Mouse (Mus musculus) CH12.LX (cell line): Measurements from ENCODE around the gene Olfr1513. TPM values are rescaled to one million over a fixed set of nuclear protein-coding genes. Genes with fewer than 3 reads are reported as not detected.
"Not testable (repeated sequence)": the region's sequence is repeated elsewhere in the genome, so short reads cannot be mapped to it uniquely, and the experiment has no call there.

Experiments used
- DNase-seq: peaks from one replicate; pipeline ENCODE4 v3.0.0-alpha.2; 2013; ENCODE audit errors: extremely low read depth
- H3K27ac ChIP-seq: 2 replicates; pipeline ENCODE4 v1.5.1; 2012; ENCODE audit warnings: low read depth, mild to moderate bottlenecking, control low read depth, moderate library complexity; ENCODE audit not compliant: insufficient read depth
- H3K27me3 ChIP-seq: replicated peaks from 2 replicates; pipeline ENCODE3; 2012; ENCODE audit warnings: inconsistent platforms
- H3K36me3 ChIP-seq, 2 experiments: replicated peaks in 1 of 2; 2 replicates each; pipeline versions ENCODE3 to v1.6.1; 2012; ENCODE audit warnings: inconsistent platforms in 1 of 2, low read length in 1 of 2, mild to moderate bottlenecking in 1 of 2, mixed read lengths in 1 of 2, moderate library complexity in 1 of 2; ENCODE audit not compliant: control insufficient read depth in 1 of 2, insufficient read depth in 1 of 2
- H3K4me1 ChIP-seq, 2 experiments: 2 replicates each; pipeline ENCODE4 v1.6.1; 2012; ENCODE audit warnings: inconsistent platforms in 1 of 2, moderate library complexity in 1 of 2; ENCODE audit not compliant: insufficient read depth in 2 of 2, control insufficient read depth in 1 of 2
- H3K4me2 ChIP-seq: 2 replicates; pipeline ENCODE4 v1.6.1; 2012; ENCODE audit warnings: low read depth, mild to moderate bottlenecking, control low read depth; ENCODE audit not compliant: poor library complexity, insufficient read depth, severe bottlenecking
- H3K4me3 ChIP-seq, 3 experiments: fragments of 150-350 bp in 1 of 3; sonication (generic) in 1 of 3; replicated peaks in 1 of 3; 2 replicates each; pipeline versions ENCODE3 to v1.5.1; 2011 to 2012; ENCODE audit warnings: low read depth in 2 of 3, low read length in 2 of 3, mild to moderate bottlenecking in 2 of 3, moderate library complexity in 2 of 3, control low read depth in 1 of 3, improper control_type of control experiment in 1 of 3, inconsistent platforms in 1 of 3, mixed read lengths in 1 of 3; ENCODE audit not compliant: poor library complexity in 1 of 3
- H3K79me2 ChIP-seq: replicated peaks from 2 replicates; pipeline ENCODE4 v1.6.1; 2012; ENCODE audit warnings: mild to moderate bottlenecking, moderate library complexity; ENCODE audit not compliant: control insufficient read depth, poor library complexity, insufficient read depth, severe bottlenecking; ENCODE audit errors: extremely low read depth
- H3K9ac ChIP-seq: 2 replicates; pipeline ENCODE4 v1.6.1; 2012; ENCODE audit warnings: low read depth, mild to moderate bottlenecking, control low read depth, moderate library complexity; ENCODE audit not compliant: insufficient read depth
- H3K9me3 ChIP-seq: replicated peaks from 2 replicates; pipeline ENCODE3; 2012; ENCODE audit warnings: low read length, inconsistent platforms, mixed read lengths
- CTCF ChIP-seq, 2 experiments: IDR thresholded peaks in 1 of 2; conservative IDR thresholded peaks in 1 of 2; 2 replicates each; pipeline ENCODE4 v1.5.1; 2011 to 2012; ENCODE audit warnings: low read depth in 2 of 2, low read length in 2 of 2, improper control_type of control experiment in 1 of 2, inconsistent platforms in 1 of 2, mild to moderate bottlenecking in 1 of 2, moderate library complexity in 1 of 2
- ELF1 ChIP-seq: IDR thresholded peaks from 2 replicates; pipeline ENCODE4 v1.6.1; 2014; ENCODE audit warnings: low read depth, mild to moderate bottlenecking, inconsistent platforms, low read length, improper control_type of control experiment
- ETS1 ChIP-seq: conservative IDR thresholded peaks from 2 replicates; pipeline ENCODE4 v1.6.1; 2012; ENCODE audit warnings: low read depth, mild to moderate bottlenecking, inconsistent platforms, low read length, improper control_type of control experiment, moderate library complexity
- JUN ChIP-seq: IDR thresholded peaks from 2 replicates; pipeline ENCODE4 v1.6.1; 2011; ENCODE audit warnings: low read depth, mild to moderate bottlenecking, low read length, improper control_type of control experiment, moderate library complexity; ENCODE audit not compliant: insufficient read depth
- JUND ChIP-seq: conservative IDR thresholded peaks from 2 replicates; pipeline ENCODE4 v1.6.1; 2011; ENCODE audit warnings: low read depth, low read length, improper control_type of control experiment
- SMC3 ChIP-seq: IDR thresholded peaks from 2 replicates; pipeline ENCODE4 v1.6.1; 2011; ENCODE audit warnings: low read depth, low read length, improper control_type of control experiment
- TBP ChIP-seq: conservative IDR thresholded peaks from 2 replicates; pipeline ENCODE4 v1.6.1; 2011; ENCODE audit warnings: low read depth, low read length, improper control_type of control experiment
- UBTF ChIP-seq: IDR thresholded peaks from 2 replicates; pipeline ENCODE4 v1.6.1; 2012; ENCODE audit warnings: low read depth, mild to moderate bottlenecking, inconsistent platforms, low read length, improper control_type of control experiment, moderate library complexity
- dilution Hi-C: fragments of 300-500 bp; cut with MboI; formaldehyde crosslinking; loops from 2 replicates; pipeline ENCODE4 v1.14.3; 2020; ENCODE audit warnings: low sequenced_read_pairs; ENCODE audit not compliant: extremely low pct_unique_long_range_greater_than_20kb, extremely low pct_ligation_motif_present
- in situ Hi-C: fragments of 300-500 bp; cut with MboI; formaldehyde crosslinking; loops from 3 replicates; pipeline ENCODE4 v1.14.3; 2019; ENCODE audit warnings: low sequenced_read_pairs, low pct_ligation_motif_present, low pct_unique_long_range_greater_than_20kb, mixed read lengths
- polyA plus RNA-seq: library from polyadenylated mRNA; unstranded; fragments of >175 nt; gene quantifications from 2 replicates; pipeline ENCODE4 v1.2.1, GENCODE M21; 2012; ENCODE audit warnings: low read depth; ENCODE audit not compliant: insufficient read length
- total RNA-seq, 2 experiments: library from RNA; depleted of rRNA; stranded (reverse); fragments of 300-350 nt in 1 of 2; fragments of >200 nt in 1 of 2; gene quantifications; 2 replicates each; pipeline ENCODE4 v1.2.3; 2012 to 2014

Gene Olfr1513
- total and polyA plus RNA-seq, 3 experiments: not detected

GRCm38 (mm10) chr14:52304644-52305271, 51.5 kb downstream of the Olfr1513 start, which contains the start of gene Mettl3 (continued):
- TF ChIP-seq JUND: no peak
- TF ChIP-seq SMC3: no peak
- TF ChIP-seq ETS1: peak; percentile 51; the same call in 1 of the 2 replicates
- peak; percentile 82 for TF ChIP-seq UBTF
- peak; percentile 96 for TF ChIP-seq ELF1
- TF ChIP-seq JUN: no peak
- TF ChIP-seq, all 38 proteins: peak for 22

GRCm38 (mm10) chr14:52303517-52303916, 52.7 kb downstream of the Olfr1513 start:
- H3K27me3 ChIP-seq, dilution Hi-C loops, DNase-seq, in situ Hi-C loops, H3K9me3 ChIP-seq, H3K27ac ChIP-seq, H3K4me2 ChIP-seq, H3K9ac ChIP-seq, H3K4me3 ChIP-seq: not testable (repeated sequence)
- TF ChIP-seq TBP (peak; percentile 69; the same call in 1 of the 2 replicates), CTCF (conservative IDR thresholded peaks at IDR 0.05 in 1 of 2, IDR thresholded peaks at IDR 0.05 in 1 of 2; ENCODE audit: low read depth in 2 of 2, low read length in 2 of 2) (peak in 1 of 2 experiments; percentile 13; a peak in 1 of 4 replicates)
- peaks cover 0 to 22% of the 10 kb centered on the region in 2 experiments; a peak in 1 of 4 replicates for H3K4me1 ChIP-seq
- peaks cover 20 to 30% of the 10 kb centered on the region in 2 experiments for H3K36me3 ChIP-seq
- peaks cover 29% of the 10 kb centered on the region for H3K79me2 ChIP-seq

Other genes starting within 250 kb of the Olfr1513 start
- 12.0 and 15.0 TPM in 2 replicates for gene Rpgrip1, start 245.7 kb downstream of the Olfr1513 start, total RNA-seq (2012; rRNA removed)
- gene Rpgrip1, start 245.7 kb downstream of the Olfr1513 start, total RNA-seq (2014; rRNA removed): 6.7 and 7.3 TPM in 2 replicates
- 33.7 and 41.8 TPM in 2 replicates for gene Rpgrip1, start 245.7 kb downstream of the Olfr1513 start, polyA plus RNA-seq
- 64.8 and 81.7 TPM in 2 replicates for gene Supt16, start 159.0 kb downstream of the Olfr1513 start, total RNA-seq (2012; rRNA removed)
- gene Supt16, start 159.0 kb downstream of the Olfr1513 start, total RNA-seq (2014; rRNA removed): 78.6 and 88.0 TPM in 2 replicates
- gene Supt16, start 159.0 kb downstream of the Olfr1513 start, polyA plus RNA-seq: 110 and 114 TPM in 2 replicates
- gene Chd8, start 98.6 kb downstream of the Olfr1513 start, total RNA-seq (2012; rRNA removed): 49.2 and 51.9 TPM in 2 replicates
- 16.8 and 17.3 TPM in 2 replicates for gene Chd8, start 98.6 kb downstream of the Olfr1513 start, total RNA-seq (2014; rRNA removed)
- gene Chd8, start 98.6 kb downstream of the Olfr1513 start, polyA plus RNA-seq: 89.2 and 96.8 TPM in 2 replicates
- 41.6 and 45.7 TPM in 2 replicates for gene Tox4, start 77.3 kb downstream of the Olfr1513 start, total RNA-seq (2012; rRNA removed)
- 56.3 and 58.9 TPM in 2 replicates for gene Tox4, start 77.3 kb downstream of the Olfr1513 start, total RNA-seq (2014; rRNA removed)
- gene Tox4, start 77.3 kb downstream of the Olfr1513 start, polyA plus RNA-seq: 43.5 and 49.1 TPM in 2 replicates
- gene Rab2b, start 76.9 kb downstream of the Olfr1513 start, total RNA-seq (2012; rRNA removed): 3.8 and 4.6 TPM in 2 replicates
- gene Rab2b, start 76.9 kb downstream of the Olfr1513 start, total RNA-seq (2014; rRNA removed): 7.8 and 10.2 TPM in 2 replicates
- gene Rab2b, start 76.9 kb downstream of the Olfr1513 start, polyA plus RNA-seq: 5.7 and 6.9 TPM in 2 replicates
- 41.6 and 51.5 TPM in 2 replicates for gene Mettl3, start 51.3 kb downstream of the Olfr1513 start, total RNA-seq (2012; rRNA removed)
- gene Mettl3, start 51.3 kb downstream of the Olfr1513 start, total RNA-seq (2014; rRNA removed): 42.7 and 47.0 TPM in 2 replicates
- gene Mettl3, start 51.3 kb downstream of the Olfr1513 start, polyA plus RNA-seq: 47.4 and 49.5 TPM in 2 replicates
- gene Sall2, start 27.6 kb downstream of the Olfr1513 start, total RNA-seq (2012; rRNA removed): 1.3 and 1.5 TPM in 2 replicates
- gene Sall2, start 27.6 kb downstream of the Olfr1513 start, total RNA-seq (2014; rRNA removed): 0.16 and 0.19 TPM in 2 replicates
- gene Sall2, start 27.6 kb downstream of the Olfr1513 start, polyA plus RNA-seq: 0.40 and 0.60 TPM in 2 replicates
- gene Olfr1512, start 22.8 kb upstream of the Olfr1513 start, total RNA-seq (2012; rRNA removed): not detected in 2 replicates
- gene Olfr1512, start 22.8 kb upstream of the Olfr1513 start, total RNA-seq (2014; rRNA removed): not detected in 2 replicates
- not detected in 2 replicates for gene Olfr1512, start 22.8 kb upstream of the Olfr1513 start, polyA plus RNA-seq
- gene Olfr1511, start 41.0 kb upstream of the Olfr1513 start, total RNA-seq (2012; rRNA removed): not detected in 2 replicates
- not detected in 2 replicates for gene Olfr1511, start 41.0 kb upstream of the Olfr1513 start, total RNA-seq (2014; rRNA removed)
- not detected in 2 replicates for gene Olfr1511, start 41.0 kb upstream of the Olfr1513 start, polyA plus RNA-seq
- gene Olfr1510, start 58.0 kb upstream of the Olfr1513 start, total RNA-seq (2012; rRNA removed): not detected in 2 replicates
- not detected in 2 replicates for gene Olfr1510, start 58.0 kb upstream of the Olfr1513 start, total RNA-seq (2014; rRNA removed)
- not detected in 2 replicates for gene Olfr1510, start 58.0 kb upstream of the Olfr1513 start, polyA plus RNA-seq
- not detected in 2 replicates for gene Olfr1509, start 86.6 kb upstream of the Olfr1513 start, total RNA-seq (2012; rRNA removed)
- gene Olfr1509, start 86.6 kb upstream of the Olfr1513 start, total RNA-seq (2014; rRNA removed): not detected in 2 replicates
- not detected in 2 replicates for gene Olfr1509, start 86.6 kb upstream of the Olfr1513 start, polyA plus RNA-seq
- gene Olfr1508, start 111.1 kb upstream of the Olfr1513 start, total RNA-seq (2012; rRNA removed): not detected in 2 replicates
- not detected in 2 replicates for gene Olfr1508, start 111.1 kb upstream of the Olfr1513 start, total RNA-seq (2014; rRNA removed)
- gene Olfr1508, start 111.1 kb upstream of the Olfr1513 start, polyA plus RNA-seq: not detected in 2 replicates
- not detected in 2 replicates for gene Olfr1507, start 139.3 kb upstream of the Olfr1513 start, total RNA-seq (2012; rRNA removed)
- gene Olfr1507, start 139.3 kb upstream of the Olfr1513 start, total RNA-seq (2014; rRNA removed): not detected in 2 replicates
- not detected in 2 replicates for gene Olfr1507, start 139.3 kb upstream of the Olfr1513 start, polyA plus RNA-seq